Mouse (Mus musculus): ENCODE results near the gene Hist1h4c.
"Not testable (repeated sequence)": the region's sequence is repeated elsewhere in the genome, so short reads cannot be mapped to it uniquely, and the experiment has no call there.

Gene Hist1h4c

DNA sequence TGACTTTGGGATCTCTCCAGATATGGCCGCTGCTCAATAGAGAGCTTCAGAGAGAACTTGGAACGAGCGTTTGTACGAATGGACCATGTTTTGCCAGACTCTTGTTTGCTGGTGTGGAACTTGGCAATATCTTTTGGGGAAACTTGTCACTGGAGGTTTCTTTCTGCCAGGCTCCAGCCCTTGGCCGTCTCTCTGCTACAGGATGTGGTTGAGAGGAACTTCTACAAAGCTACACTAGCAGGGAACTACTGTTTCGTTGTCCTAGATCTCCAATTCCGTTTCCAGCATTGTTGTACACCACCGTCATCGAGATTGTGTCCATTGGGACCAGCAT, 30.9 kb upstream of the Hist1h4c start:
- DNase-seq (ENCODE audit: low spot score in 2 of 2): no peak

DNA sequence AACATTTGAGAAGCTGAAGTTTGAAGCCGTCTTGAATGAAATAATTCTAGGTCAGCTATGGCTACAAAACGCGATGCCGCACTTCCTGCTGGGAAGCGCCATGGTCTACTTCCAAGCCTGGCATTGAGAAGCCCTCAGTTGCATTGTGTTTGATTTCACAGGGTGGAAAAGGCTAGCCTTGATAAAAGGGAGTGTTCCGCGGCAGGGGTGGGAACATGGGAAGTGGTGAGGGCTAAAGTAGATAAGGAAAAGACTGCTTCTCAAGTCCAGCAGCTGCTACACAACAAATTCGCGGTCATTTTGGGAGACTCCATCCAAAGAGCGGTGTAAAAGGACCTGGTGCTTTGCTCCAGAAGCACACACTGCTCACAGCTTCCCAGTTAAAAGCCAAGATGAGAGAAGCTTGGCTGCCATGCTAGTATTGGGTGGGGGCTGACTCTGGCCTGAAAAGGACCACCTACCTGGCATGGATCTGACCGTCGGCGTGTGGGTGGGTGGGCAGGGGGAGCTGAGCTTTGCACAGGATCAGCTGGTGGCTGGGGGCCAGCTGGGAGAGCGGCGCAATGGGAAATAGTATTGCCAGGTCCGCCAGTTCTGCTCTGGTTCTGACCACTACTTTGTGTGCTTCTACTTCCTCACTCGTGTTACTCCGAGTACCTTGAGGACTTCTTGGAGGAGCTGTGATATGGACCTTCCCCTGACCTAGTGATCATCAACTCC, 30.4 kb upstream of the Hist1h4c start:
- DNase-seq (ENCODE audit: low spot score in 2 of 2): no peak

DNA sequence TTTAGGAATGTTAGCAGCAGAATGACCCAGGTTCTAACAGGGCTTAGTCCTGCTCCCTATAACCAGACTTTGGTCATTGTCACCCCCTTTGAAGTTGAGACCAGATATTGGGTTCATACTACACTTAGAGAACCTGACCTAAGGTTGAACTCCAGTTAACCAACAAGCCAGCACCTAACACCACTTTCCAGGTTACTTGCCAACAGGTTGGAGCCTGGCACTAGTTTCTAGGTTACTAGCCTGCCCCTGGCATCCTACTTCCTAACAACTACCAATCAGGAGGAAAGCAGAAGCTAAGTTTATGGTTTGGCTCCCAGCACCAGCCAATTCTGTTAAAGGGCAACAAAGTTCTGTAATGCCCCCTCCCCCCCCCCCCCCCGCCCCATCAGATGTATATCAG, 27.0 kb upstream of the Hist1h4c start:
- DNase-seq (ENCODE audit: low spot score in 2 of 2): no peak

DNA sequence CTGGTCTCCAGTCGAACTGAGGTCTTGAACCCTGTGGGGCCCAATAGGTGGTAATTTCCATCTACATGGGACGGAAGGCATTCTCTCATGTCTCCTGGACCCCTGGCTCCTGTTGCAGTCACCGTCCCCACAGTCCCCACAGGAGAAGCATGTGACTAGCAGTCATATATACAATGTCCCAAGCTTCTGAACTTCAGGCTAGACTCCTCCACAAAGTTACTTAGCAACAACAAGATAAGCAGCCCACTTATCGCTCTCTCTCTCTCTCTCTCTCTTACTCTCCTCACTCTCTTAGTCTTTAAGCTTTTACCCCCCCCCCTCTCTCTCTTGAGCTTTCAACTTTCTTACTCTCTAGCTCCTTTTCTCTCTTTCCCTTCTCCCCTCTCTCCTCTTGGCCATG, 26.0 kb upstream of the Hist1h4c start:
- DNase-seq (ENCODE audit: low spot score in 2 of 2): no peak

DNA sequence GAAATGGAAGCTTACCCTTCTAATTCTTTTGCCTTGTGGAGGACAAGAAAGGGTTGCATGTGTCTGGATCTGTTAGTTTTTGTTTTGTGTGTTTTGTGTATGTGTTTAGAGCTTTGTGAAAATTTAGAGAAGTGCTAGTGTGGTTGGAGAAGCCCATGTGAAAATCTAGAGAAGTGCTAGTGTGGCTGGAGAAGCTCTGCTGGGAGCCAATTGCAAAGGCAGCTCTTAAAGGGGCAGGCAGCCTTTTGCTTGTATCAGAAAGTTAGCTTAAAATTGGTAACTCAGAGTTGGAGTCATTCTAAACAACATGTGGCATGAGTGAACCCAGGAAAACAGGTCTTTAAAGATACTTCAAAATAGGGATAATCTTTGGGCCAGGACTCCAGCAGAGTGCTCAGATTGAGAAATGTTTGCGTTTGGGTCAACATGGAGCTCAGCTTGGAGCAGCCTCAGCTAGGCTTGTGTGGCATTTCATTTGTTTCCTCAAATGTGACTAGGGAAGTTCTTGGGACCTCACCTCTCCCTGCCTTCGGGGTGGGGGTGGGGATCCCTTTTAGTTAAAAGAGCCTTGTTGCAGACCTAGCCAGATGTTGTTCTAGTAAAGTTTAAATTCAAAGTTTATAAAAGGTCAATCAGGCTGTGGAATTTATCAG, 19.5 kb upstream of the Hist1h4c start:
- DNase-seq (ENCODE audit: low spot score in 2 of 2): not testable (repeated sequence)

DNA sequence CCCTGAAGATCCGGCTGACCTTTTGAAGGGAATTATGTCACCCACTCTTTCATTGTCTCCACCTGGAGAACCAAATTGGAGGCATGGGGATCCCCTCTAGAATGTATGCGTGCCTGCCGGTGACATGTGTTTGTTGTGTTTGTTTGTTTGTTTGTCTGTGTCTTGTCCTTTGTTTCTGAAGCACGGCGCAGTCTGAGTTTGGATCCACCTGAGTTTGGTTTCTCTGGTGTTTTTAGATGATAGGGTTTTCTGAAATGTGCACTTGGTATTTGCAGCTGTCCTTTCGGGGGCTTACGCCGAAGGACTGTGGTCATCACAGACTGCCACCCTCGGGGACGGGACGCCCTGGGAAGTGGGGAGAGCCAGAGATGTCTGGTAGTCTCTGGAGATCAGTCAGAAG, 18.9 kb upstream of the Hist1h4c start:
- no peak for DNase-seq (ENCODE audit: low spot score in 2 of 2)

DNA sequence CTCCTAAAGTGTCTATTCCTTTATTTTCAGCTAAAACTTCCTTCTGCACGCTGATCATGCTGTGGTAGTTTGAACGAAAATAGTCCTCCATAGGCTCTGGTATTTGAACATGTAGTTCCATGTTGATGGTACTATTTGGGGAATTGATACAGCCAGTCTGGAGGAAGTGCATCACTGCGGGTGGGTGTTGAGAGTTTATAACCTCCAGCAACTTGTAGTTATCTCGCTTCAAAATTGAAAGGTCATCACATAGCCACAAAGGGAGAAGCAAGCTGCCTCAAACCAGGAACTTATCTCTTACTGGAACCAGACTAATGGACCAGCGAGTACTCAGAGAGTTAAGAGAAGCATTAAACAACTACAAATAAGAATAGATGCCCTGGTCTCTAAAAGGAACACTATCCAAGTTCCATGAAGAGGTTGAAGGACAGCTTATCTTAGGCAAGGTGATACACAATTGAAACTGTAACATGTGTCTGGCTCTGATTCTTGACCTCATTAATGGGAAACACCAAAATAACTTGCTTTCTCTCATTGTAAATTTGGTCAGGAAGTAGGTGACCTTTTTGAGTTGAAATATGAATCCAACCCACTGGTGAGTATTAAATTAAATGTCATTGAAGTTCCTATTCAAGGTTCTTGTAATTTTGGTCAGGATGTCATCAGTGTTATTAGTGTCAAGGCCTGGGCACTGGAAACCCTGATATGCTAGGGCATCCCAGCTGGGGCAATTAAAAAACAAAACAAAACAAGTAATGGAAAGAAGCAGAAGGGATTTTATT, 18.2 kb upstream of the Hist1h4c start:
- no peak for DNase-seq (ENCODE audit: low spot score in 2 of 2)

DNA sequence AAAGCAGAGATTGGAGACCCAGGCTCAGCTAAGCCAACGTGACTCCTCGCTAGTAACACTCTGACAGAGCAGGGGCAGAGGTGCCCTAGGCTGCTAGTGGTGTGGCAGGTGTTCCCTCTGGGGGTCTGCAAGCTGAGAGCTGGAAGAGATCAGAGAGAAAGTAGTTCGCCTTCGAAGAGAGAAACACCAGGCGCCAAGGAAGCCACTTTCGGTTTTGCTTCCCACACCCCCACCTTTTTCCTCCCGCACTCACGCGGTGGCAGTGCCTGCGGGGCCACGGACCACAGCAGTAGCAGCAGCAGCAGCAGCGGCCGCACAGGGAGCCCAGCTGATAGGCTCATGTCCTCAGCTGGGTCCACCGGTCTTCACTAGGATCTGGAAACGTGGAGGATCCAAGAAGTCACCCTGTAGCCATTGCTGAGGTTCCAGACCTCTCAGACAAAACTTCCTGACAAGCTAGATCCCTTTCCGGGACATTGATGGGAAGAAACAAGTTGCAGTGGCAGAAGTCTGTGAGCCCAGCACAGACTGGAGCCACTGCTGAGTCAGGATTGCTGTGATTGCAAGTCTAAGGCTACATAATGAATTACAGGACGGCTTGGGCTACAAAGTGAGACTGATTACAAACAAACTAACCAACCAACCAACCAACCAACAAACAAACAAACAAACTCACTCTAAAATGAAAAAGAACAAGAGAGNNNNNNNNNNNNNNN, 12.3 kb upstream of the Hist1h4c start, which contains the start of gene Hfe:
Gene Hfe (minus strand): TSS at position 481 of the 716 bp plus-strand sequence.
- peak in 1 of 2 experiments; percentile 18 for DNase-seq (ENCODE audit: low spot score in 2 of 2)

DNA sequence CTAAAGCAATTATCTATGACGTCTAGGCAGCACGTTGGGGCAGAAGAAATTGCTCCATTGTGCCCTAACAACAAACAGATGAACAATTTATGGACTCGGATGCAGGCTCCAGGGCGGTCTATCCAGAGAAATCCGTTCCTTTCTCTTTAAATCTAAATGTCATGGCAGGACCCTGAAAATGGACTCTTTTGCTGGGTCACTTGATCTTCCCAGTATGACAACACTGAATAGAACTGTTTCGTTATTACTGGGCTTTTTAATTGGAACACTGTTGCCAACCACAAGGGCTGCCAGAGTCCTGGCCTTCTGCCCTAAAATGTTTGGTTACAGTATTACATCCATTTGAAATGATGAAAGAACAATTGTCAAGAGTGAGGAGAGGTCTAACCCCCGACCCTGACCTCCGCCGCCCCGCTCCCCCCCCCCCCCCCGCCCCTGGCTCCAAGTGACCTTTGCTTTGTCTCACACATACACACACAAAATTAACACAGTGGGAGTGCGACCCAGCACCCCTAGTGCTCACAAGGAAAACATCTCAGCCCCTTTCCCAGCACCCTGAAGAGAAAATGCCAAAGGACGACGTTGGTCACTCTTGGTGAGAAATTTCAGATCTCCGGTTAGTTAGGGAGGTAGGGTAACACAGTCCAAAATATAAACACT, 11.6 kb upstream of the Hist1h4c start:
- no peak for DNase-seq (ENCODE audit: low spot score in 2 of 2)

DNA sequence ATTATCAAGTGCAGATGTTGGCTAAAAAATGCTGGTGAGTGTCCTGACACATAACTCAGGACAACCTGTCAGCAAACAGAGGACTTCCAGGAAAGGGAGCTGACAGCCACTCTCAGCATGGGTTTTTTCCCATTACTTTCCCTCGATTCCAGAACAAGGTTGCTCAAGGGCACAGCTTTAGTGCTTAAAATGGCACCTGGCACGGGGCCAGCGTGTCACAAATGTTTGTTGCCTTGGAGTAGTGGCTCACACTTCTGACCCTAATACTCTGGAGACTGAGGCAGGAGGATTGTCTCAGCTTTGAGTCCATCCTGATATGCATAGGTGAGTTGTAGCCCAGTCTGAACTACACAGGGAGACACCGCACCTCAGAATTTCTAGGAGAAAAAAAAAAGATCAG, 10.4 kb upstream of the Hist1h4c start:
- DNase-seq (ENCODE audit: low spot score in 2 of 2): no peak

DNA sequence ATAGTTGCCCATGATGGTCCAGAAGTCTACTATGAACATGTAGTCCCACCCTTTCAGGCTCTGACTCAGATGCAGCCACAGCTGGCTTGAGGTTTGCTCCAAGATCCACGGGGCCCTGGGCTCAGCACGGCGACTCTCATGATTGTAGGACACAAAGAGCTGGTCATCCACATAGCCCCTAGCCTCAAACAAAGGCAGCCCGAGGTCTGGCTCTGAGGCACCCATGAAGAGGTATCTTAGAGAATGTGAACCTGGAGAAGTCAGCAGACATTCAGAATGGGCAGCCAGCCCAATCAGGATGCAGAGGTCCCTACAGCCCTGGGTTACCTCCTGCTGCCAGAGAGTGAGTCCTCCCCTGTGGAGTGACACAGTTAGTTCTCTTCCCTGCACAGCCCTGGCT, 9.8 kb upstream of the Hist1h4c start:
- DNase-seq (ENCODE audit: low spot score in 2 of 2): no peak

DNA sequence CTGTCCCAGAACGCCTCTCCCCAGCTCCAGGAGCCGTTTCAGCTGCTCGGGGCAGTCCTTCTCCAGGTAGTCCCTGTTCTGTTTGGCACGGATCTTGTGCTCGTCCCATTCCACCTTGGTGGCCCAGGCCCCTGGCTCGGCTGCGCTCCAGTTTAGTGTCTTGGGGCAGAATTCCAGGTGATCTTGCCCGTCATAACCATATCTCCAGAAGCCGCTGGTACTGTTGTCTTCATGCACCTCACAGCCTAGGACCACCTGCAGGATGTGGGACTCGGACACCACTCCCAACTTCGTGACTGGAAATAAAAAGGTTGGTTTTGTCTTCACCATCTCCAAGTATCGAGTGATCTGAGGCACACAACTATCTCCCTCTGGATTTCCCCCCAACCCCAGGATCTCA, 8.5 kb upstream of the Hist1h4c start:
- DNase-seq (ENCODE audit: low spot score in 2 of 2): no peak

DNA sequence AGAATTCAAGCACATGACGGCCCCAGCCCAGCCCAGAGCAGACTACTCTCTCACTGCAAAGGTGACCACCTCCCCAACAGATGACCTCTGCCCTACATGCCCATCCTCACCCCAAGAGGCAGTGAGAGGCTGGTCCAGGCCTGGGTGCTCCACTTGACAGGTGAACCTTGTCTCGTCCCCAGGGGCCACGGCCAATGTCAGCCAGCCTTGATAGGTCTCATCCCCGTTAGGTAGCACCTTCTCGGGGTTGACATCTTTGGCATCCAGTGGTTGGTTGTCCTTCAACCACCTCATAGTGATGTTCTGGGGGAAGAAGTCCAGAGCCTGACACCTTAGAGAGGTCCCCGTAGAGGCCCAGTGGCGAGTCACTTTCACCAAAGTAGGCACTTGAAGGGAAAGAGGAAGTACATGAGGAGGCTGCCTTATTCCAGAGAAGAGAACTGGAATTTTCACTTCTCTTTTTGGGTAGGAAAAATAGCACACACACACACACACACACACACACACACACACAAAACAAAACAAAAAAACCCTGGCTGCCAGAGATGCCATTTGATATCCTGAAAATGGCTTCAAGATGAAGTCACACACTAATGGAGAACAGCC, 7.6 kb upstream of the Hist1h4c start:
- DNase-seq (ENCODE audit: low spot score in 2 of 2): no peak

DNA sequence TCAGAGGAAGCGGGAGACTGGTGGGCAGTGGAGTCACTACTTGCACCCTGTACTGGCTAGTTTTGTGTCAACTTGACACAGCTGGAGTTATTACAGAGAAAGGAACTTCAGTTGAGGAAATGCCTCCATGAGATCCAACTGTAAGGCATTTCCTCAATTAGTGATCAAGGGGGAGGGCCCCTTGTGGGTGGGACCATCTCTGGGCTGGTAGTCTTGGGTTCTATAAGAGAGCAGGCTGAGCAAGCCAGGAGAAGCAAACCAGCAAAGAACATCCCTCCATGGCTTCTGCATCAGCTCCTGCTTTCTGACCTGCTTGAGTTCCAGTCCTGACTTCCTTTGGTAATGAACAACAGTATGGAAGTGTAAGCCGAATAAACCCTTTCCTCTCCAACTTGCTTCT, 4.5 kb upstream of the Hist1h4c start:
- not testable (repeated sequence) for DNase-seq (ENCODE audit: low spot score in 2 of 2)

DNA sequence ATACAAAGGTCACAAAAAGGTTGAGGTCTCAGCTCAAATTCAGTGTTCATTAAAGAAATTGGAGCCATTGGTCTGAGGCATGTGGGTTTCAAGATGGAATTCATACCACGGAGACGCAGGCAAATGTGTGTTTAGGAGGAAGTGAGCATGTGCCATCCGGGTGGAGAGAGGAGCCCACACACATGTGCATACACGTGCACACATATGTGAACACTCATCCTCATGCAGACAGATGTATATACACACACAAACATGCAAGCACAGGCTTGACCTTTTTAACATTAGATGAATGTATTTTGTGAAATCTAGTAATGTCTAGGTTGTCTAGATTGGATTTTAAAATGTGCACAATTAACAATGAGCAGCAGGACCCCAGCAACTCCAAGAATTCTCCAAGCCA, 4.0 kb upstream of the Hist1h4c start:
- DNase-seq (ENCODE audit: low spot score in 2 of 2): no peak

DNA sequence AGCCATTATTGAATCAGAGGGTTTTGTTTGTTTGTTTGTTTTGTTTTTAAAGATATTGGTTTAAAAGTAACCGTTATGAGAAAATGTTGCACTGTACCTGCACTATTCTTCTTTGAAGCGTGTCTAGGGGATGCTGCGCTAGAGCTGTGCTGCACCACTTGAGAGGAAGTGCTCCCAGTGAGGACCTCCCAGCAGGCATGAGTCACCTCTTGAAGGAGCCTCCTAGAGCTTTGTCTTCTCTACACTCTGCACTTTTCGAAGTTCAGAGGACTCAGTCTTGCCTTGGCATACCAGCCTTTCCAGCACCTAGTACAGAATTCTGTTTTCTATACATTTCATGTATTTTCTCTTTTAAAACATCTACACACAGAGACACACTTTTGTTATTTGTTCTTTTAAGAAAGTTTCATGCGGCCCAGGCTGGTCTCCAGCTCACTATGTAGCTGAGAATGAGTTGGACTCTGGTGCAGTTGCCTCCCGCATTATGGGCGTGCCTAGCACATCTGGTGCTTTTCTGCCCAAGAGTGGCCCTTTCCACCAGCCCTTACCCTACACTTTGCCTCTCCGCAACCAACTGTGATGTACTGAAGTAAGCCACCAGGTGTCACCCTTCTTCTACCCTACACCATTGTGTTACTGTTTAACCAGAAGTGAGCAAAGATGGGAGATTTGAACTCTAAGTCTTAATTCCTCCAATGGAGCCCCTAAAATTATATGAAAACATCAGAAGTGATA, 2.7 kb upstream of the Hist1h4c start:
- DNase-seq (ENCODE audit: low spot score in 2 of 2): peak; percentile 45 to 70

DNA sequence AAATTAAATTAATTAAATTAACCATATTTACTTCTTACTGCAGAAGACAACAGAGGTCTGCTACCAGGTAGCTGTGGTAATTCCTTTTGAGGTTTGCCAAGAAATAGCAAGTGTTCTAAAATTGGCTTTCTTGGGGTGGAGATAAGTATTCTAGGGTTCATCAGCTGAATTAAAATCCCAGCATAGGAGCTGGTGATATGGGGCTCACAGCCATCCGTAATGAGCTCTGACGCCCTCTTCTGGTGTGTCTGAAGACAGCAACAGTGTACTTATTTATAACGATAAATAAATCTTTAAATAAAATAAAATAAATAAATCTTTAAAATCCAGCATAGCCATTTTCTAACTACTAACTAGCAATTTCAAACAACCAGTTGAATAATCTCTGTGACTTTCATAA, 1.5 kb upstream of the Hist1h4c start:
- DNase-seq (ENCODE audit: low spot score in 2 of 2): no peak

DNA sequence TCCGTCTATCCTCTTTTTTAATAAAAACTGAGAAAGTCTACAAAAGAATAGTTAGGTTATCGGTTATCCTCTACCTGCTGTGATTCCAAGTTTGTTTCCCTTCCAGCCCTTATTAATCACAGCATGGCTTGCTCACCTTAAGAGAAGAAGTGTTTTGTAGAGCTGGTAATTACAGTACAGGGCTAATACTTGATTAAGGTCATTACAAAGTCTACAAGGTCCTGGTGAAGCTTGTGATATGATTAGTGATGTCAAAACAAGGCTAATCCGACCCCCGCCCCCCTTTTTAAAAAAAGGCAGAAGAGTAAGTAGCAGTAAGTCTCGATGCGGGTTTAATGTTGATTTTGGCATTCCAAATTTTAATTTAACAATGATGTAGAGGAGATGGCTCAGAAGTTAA, 742 bp upstream of the Hist1h4c start:
- no peak for DNase-seq (ENCODE audit: low spot score in 2 of 2)

DNA sequence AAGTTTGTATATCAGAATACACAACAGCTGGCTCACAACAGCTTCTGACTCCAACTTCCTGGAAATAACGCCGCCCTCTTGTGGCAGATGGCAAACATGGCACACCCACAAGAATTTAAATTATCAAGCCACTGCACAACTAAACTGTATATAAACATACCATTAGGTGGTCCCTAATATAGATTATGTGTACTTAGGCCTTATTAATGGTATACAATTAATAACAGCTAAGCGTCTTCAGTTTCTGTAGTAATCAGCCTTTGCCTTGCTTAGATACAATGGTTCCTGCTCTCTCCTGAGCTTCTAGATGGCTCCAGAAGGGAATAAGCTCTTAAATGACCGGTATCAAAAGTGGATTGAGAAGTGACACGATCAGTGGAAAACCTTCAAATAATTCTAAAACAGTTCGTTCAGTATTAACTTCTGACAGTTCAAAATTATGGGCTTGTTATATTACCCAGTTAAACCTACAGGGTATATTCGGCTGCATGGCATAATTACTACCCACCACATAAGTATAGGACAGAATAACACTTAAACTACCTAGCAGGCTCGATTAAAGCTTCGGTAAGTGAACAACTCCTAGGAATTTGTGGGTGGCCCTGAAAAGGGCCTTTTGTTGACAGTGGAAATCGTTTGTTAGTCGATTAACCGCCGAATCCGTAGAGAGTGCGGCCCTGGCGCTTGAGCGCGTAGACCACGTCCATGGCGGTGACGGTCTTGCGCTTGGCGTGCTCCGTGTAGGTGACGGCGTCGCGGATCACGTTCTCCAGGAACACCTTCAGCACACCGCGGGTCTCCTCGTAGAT, 559 bp downstream of the Hist1h4c start:
- peak in 1 of 2 experiments; percentile 23 for DNase-seq (ENCODE audit: low spot score in 2 of 2)

DNA sequence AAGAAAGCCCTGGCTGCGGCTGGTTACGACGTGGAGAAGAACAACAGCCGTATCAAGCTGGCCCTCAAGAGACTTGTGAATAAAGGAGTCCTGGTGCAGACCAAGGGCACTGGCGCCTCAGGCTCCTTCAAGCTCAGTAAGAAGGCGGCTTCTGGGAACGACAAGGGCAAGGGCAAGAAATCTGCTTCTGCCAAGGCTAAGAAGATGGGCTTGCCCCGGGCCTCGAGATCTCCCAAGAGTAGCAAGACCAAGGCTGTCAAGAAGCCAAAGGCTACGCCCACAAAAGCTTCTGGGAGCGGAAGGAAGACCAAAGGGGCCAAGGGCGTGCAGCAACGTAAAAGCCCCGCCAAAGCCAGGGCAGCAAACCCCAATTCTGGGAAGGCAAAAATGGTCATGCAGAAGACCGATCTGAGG, 2.2 kb downstream of the Hist1h4c start:
- DNase-seq (ENCODE audit: low spot score in 2 of 2): no peak
